Mouse (Mus musculus) cerebellum, adult 9-11 months (tissue): ENCODE data around the gene Sec14l3.
"Not testable (repeated sequence)": the region's sequence is repeated elsewhere in the genome, so short reads cannot be mapped to it uniquely, and the experiment has no call there.

ENCODE experiments used
- DNase-seq: peaks from one replicate; pipeline ENCODE4 v3.0.0; 2022

Sec14l3 gene

DNA sequence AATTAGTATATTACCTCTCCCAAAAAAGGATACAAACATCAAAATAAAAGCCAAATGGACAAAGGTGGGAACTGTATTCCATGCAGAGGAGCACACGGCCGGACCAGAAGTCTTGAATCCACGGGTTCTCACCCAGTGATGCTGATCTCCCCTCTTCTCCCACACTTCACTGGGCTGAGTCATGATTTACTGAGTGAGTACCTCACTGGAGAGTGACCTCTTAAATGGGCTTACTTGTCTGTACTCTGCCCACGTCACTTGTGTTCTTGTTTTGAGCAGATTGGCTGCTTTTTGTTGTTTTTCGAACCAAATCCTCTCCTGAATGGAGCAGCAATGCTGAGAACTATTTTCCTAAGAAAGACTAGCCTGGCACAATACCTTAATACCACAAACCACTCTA lies 40.3 kb downstream of the Sec14l3 start:
- DNase-seq = no peak

DNA sequence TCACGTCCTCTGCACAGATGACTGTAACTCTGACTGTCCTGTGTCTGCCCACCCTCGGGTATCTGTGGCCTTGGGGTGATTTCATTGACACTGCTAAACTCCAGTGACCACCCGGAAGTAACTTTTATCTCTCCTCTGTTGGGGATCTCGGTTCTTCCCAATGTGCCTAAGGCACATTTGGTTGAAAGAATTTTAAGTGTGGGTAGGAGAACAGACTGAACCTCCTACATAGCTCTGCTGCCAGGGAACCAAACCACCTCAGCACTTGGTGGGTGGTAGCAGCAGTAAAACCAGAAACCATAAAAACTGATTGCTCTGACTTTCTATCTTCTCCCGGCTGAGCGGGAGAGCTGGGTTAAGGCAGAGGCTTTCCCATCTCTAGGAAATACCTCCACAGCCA lies 40.8 kb downstream of the Sec14l3 start:
- no peak for DNase-seq

DNA sequence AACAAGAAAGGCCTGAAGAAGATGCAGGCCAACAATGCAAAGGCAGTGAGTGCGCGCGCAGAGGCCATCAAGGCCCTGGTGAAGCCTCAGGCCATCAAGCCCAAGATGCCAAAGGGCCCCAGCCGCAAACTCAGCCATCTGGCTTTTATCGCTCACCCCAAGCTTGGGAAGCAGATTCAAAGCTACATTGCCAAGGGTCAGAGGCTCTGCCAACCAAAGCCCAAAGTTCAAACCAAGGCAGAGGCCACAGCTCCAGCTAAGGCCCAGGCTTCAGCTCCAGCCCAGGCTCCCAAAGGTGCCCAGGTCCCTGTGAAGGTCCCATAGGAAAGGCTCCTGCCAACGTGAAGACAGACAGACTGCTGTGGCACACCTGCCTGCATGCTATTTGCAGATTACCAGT lies 43.3 kb downstream of the Sec14l3 start:
- not testable (repeated sequence) for DNase-seq

DNA sequence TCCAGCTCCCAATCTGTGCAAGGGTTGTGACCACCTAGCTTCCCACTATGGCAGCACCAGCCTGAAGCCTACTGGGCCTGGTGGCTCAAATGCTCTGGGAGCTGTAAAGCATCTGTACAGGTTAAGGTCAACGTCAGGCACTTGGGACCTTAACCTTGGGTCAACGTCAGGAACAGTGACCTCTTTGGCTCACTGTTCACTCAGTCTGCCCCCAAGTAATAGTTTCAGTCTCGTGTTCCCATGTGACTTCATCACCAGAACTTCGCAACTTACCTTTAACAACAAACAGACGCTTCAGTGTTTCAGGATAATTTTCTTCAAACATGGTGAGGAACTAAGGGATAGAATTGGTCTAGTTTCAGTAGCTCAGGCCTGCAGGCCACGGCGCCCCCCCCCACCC lies 44.0 kb downstream of the Sec14l3 start:
- no peak for DNase-seq

DNA sequence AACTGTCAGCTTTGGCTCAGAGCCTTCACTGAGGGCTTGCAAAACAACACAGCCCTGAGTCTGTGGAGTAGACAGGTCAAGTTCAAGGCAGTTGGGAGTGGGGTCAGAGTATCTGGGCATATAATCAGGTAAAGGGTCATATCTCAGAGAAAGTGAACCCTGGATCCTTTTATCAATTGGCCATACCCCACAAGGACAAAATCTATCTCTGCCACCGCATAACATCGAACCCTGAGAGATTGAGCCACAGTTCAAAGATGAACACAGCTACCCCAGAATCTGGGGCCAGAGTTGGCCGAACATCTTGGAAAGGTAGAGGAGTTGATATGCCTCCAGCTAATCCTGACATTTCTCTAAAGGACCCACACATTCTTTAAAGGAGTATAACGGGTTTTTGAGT lies 47.4 kb downstream of the Sec14l3 start:
- DNase-seq = no peak

DNA sequence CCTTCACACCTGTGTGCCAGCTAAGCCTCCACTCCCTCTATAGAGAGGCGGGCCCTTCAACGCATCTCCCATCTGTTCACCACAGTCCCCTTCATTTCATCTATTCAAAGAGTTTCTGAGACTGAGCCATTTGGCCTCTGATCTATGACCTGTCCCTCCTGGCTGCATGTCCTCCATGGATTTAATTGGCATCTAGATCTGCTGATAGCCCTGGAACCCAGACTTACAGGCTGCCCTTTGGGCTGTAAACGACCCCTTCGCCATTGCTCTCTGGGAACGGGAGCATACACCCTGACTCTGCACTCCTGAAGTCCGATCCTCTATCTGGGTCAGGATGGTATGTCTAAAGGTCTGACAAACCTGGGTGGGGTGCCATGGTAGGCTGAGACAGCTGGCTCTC lies 48.2 kb downstream of the Sec14l3 start:
- no peak for DNase-seq

DNA sequence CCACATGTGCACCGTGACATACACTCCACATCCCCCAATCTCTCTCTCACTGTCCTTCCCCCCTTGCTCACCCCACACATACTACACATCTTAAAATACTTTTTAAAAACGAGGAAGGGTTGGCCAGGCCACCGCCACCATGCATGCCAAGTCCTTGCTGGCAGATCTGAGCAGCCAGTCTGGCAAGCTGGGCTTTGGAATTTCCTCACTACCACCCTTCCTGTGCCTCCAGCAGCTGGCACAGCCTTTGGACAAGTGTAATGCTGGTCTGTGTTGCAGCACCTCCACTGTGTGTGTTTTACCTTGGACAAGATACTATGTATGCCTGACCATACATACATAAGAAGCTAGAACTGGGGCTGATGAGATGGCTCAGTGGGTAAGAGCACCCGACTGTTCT lies 48.9 kb downstream of the Sec14l3 start:
- DNase-seq = no peak

DNA sequence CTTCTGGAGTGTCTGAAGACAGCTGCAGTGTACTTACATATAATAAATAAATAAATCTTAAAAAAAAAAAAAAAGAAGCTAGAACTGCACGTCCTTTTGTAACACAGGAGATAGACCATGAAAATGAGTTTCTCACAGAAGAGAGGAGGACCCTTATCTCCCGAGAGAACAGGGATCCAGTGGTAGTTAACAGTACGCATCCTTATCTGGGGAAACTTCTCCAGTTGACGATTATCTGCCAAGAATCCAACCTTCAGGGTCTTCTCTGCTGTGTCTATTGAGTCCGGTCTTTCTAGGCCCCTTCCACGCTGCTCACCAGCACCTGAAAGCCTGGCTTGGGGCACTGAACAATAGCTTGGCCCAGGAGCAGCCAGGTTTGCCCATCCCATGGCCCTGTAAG lies 49.3 kb downstream of the Sec14l3 start:
- DNase-seq = no peak

DNA sequence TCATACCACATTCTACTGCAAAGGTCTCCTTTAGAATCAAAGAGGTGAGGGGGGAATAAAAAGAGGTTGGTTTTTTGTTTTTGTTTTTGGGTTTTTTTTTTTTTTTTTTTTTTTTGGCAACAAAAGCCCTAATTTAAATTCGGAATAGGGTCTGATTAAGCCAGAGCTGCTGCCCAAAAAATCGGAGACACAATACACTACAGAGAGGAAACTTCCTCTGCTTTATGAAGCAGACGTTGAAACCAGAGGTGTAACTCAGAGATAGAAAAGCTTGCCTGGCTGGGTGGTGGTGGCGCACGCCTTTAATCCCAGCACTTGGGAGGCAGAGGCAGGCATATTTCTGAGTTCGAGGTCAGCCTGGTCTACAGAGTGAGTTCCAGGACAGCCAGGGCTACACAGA lies 49.9 kb downstream of the Sec14l3 start:
- DNase-seq = not testable (repeated sequence)

DNA sequence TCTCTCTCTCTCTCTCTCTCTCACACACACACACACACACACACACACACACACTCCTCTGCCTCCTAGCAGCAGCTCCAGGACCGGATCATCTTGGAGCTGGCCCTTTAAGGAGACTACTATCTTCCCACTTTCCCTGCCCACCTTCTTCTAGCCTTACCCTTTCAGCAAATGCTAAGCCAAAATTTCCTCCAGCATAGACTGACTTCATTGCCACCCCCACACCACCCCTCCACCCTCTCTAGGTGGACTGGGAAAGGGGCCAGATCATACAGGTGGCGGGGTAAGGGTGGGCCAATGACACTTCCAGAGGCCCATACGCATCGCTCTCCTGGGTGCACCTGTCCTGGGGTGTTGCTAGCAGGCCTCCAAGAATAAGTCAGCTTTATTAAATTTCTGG lies 50.8 kb downstream of the Sec14l3 start:
- DNase-seq = no peak

DNA sequence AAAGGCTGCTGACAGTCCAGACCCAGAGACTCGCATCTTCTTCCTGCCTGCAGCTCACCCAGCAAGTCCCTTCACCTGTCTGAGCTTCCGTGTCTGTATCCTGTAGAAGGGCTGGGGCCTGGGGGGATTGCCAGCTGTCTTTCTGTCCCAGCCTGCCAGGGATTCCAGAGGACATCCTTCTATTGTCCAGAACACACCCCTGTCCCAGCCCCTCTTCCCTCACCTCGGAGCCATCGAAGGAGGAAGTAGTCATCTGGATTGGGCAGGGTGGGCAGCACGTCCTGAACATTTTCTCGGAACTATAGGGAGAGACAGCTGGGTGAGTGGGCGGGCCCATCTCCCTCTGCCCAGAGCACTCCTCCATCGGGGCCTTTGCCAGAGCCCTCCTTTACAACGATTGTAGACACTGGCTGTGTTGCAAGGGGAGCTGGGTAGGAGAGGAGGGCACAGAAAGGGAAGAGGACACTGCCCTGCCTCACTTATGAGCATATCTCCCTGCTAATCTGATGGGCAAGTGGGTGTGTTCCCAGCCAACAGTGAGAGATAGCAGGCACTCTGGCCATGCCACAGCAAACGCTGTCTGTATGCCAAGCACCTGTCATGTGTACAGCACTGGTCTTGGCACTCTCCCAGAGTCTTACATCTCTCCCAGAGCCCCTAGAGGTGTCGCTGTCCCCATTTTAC lies 52.0 kb downstream of the Sec14l3 start:
- DNase-seq = no peak

DNA sequence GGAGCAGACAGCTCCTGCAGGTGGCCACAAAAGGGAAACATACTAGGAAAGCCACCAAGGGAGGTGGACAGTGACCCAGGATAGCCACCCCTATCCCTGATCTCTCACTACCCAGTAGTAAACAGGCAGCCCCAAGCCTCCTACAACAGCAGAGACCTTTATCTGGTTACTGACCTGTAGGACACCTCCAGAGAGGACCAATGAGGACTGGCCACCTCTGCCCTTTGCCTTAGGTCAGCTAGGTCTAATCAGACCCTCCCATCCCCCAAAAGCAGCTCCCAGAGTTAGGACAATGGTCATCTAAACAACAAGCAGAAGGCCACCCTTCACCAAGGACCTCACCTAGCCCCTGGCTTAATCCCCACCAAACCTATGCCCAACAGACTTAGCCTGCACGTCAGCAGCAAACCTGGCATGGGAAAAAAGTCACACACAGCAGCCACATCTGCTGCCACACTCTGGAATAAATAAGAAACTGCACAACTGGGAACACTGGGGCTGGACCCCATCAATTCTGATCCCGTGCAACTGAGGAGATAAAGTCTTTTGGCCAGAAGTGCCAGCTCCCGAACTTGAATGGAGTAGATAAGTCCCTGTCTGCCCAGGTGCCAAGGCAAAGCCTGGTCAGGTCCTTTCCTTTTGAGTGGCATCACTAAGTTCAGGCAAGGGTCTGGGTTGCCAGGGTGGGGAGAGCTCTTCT lies 52.9 kb downstream of the Sec14l3 start:
- DNase-seq = no peak

DNA sequence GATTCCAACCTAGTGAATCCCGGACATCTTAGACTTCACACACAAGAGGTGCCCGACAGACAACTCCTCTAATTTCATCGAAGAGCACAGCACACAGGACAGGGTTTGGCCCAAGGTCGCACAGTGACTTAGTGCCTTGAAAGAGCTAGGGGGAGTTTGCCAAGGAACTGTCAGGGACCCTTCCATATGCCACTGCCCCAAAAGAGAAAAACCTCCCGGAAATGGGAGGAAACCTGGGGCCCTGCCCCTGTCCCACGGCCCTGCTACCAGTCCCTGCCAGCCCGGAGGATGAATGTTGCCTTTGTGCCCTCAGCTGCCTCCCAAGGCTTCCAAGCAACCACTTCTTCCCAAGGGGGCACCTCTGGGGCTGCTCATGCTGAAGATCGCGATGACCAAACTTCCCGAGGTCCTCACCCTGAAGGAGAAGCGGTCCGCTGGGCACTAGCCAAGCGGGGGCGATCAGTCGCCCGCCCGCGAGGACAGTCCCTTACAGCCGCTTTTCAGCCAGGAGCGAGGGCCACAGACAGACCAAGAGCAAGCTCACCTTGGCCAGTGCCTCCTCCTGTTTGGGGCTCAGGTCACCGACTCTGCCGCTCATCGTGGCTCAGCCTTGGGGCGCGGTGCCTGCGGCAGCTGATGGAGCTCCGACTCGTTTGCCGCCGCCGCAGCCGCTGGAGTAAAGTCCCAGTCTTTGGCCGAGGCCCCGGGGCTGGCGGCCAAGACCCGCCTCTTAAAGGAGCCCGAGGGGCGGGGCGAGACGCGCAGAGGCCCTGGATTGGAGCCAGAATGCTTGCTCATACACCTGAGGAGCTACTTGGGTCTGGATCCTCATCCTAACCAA lies 53.7 kb downstream of the Sec14l3 start:
- peak; percentile 83 for DNase-seq

DNA sequence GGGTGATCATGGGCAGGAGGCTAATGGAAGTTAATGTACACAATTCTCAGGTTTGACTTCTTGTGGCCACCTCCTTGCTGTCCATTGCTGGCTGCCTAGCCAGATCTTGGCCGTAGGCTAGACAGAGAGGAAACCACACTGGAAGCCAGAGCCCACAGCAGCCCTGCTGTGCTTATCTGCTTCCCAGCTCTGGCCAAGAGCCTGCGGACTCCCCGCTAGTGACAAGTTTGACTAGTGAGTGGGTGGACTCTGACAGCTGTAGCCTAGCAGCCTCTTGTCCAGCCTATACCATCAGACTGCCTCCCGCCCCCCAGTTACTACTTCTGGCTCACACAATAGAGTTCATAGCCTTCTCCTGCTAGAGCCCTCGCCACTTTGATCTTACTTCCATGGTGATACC lies 55.0 kb downstream of the Sec14l3 start:
- no peak for DNase-seq

DNA sequence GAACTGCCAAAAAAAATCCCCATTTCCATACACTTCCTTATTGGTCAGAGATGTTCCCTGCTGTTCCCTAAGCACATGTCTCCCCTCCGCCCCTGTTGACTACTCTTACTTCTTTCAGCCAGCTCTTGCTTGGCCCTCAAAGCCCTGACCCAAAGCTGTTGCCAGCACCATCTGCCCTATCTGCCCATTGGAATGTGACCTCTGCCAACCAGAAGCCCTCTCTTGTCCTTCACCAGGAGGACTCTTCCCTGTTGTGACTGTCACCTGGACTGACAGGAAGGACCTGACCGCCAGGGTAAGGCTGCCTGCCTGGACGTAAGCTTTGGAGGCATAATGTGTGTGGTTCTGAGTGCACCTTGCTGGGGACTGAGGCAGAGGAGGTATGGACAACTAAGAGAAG lies 57.0 kb downstream of the Sec14l3 start:
- DNase-seq = no peak

DNA sequence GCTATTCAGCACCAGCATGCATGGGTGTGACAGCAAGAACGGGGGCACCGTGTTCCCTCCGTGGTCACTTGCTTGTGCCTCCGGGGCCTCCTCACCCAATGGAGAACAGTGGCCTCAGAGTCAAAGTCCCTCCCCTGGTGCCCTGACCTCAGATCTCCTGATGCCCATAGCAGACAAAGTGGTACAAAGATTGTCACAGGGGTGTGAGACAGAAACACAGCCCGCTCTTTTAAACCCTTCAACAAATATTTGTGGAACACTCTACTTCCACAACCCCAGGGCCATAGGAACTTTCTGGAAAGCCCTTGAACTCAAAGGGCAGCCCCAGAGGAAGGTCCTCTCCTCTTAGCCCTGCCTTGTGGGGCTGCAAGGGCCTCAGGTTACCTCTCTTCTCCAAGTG lies 57.6 kb downstream of the Sec14l3 start:
- DNase-seq = no peak

DNA sequence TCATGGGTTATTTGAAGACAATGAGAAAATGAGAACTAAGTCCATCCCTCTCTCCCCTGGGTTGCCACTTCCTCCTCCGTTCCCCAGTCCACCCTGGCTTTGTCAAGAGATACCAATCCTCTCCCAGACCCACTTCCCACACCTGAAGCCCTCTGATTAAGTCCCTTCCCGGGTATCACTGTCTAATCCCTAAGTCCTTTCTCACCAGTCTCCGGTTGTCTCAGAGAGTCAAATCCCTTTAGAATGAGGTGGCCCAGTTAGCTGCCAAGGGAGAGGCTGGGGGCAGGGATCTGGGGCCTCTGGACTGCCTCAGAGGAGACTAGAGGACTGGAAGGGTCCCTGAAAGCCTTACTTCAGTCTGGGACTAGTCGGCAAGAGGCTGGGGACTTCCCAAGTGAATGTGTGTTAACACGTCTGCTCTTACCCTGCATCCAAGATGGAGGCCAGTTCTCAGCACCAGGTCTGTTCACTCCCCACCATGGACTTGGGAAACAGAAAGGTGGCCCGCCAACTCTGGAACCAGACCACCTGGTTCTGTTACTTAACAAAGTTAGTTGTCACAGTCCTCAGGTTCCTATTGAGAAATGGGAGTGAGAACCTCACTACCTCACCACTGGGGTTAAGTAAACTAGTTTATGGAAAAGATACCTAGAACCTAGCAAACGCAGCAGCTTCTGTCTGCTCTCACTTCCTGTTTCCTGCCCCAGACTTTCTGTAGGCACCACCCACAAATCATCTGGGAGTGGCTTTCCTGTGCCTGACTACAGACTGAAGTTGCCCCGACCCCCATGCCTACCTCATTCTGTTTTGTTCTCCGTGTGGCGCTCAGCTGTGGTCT lies 58.3 kb downstream of the Sec14l3 start, which contains the start of gene Sec14l2:
TSS of gene Sec14l2 (minus strand) at position 674 of the 838 bp plus-strand sequence.
- no peak for DNase-seq

DNA sequence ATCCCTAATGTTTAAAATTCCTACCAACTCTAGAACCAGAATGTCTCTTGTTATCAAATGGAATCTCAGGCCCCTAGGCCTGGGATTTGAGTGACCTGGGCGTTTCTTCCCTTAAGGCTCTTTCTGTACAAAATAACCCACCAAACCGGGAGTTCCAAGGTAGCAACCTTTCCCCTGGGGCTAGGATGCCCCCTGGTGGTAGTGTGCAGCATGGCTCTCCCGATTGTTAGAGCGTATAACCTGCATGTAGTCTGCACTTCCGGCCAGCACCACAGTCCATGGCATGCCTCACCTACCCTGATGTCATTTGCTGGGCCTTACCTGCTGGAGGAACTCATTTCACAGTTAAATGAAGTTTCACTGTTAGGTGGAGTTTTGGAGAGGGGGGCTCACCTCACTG lies 59.3 kb downstream of the Sec14l3 start:
- no peak for DNase-seq

DNA sequence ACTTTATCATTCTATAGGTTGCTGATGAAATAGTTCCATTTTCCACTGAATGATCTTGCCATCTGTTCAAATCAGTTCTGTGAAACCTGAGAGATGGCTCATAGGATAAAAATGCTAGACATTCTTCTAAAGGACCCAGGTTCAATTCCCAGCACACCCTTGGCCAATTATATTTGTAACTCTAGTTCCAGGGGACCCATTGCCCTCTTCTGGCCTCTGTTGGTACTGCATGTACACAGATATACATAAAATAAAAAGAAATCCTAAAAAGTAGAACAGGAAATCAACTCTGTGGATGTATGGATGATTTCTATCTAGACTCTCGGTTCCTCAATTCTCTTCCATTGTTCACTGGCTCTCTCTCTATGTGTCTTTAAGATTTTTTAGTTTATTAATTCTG lies 62.4 kb downstream of the Sec14l3 start:
- no peak for DNase-seq
